Mouse (Mus musculus) liver, postnatal 0 days (tissue): ENCODE results near the gene Kcnc4. TPM values are rescaled to one million over a fixed set of nuclear protein-coding genes. Genes with fewer than 3 reads are reported as not detected.

Experiments
- ATAC-seq: fragments of 200-750 bp; cut with Nextera tagmentation; 2 replicates; pipeline ENCODE4 v1.8.0; 2017; ENCODE audit warnings: mild to moderate bottlenecking, moderate library complexity
- DNase-seq: peaks from one replicate; pipeline ENCODE4 v3.0.0-alpha.2; 2016
- H3K27ac ChIP-seq: fragments of 300-500 bp; sonication (generic); 2 replicates; pipeline ENCODE4 v1.5.1; 2014; ENCODE audit warnings: antibody characterized with exemption, moderate library complexity, mild to moderate bottlenecking, low read depth
- H3K27me3 ChIP-seq: fragments of 300-500 bp; sonication (generic); 2 replicates; pipeline ENCODE4 v1.6.1; 2014; ENCODE audit warnings: low read length, control low read depth, mixed read lengths; ENCODE audit not compliant: insufficient read depth
- H3K36me3 ChIP-seq: fragments of 300-500 bp; sonication (generic); replicated peaks from 2 replicates; pipeline ENCODE4 v1.6.1; 2014; ENCODE audit warnings: mild to moderate bottlenecking, control low read depth, low read length, moderate library complexity, mixed read lengths; ENCODE audit not compliant: insufficient read depth
- H3K4me1 ChIP-seq: fragments of 300-500 bp; sonication (generic); 2 replicates; pipeline ENCODE4 v1.6.1; 2014; ENCODE audit warnings: antibody characterized with exemption, mild to moderate bottlenecking, control low read depth; ENCODE audit not compliant: insufficient read depth
- H3K4me2 ChIP-seq: fragments of 300-500 bp; sonication (generic); 2 replicates; pipeline ENCODE4 v1.6.1; 2014; ENCODE audit warnings: low read depth, mild to moderate bottlenecking, low read length, moderate library complexity, mixed read lengths
- H3K4me3 ChIP-seq: fragments of 300-500 bp; sonication (generic); 2 replicates; pipeline ENCODE4 v1.5.1; 2014; ENCODE audit warnings: low read depth, low read length
- H3K9ac ChIP-seq: fragments of 300-500 bp; sonication (generic); replicated peaks from 2 replicates; pipeline ENCODE4 v1.6.1; 2014; ENCODE audit warnings: mild to moderate bottlenecking, moderate library complexity
- H3K9me3 ChIP-seq: fragments of 300-500 bp; sonication (generic); 2 replicates; pipeline ENCODE4 v1.6.1; 2016; ENCODE audit warnings: mild to moderate bottlenecking, control low read depth, low read length, mixed read lengths
- CTCF ChIP-seq: sonication (generic); IDR thresholded peaks from 2 replicates; pipeline ENCODE4 v1.5.1; 2016; ENCODE audit warnings: antibody characterized with exemption, low read depth
- EP300 ChIP-seq: IDR thresholded peaks from 2 replicates; pipeline ENCODE4 v1.6.1; 2016; ENCODE audit warnings: antibody characterized with exemption, low read depth, mild to moderate bottlenecking
- WGBS: fragments of 180-500 bp; shearing (Covaris S2); extraction: QIAGEN DNeasy Blood & Tissue Kit; methylation state at CpG from one replicate; pipeline ENCODE4 v1.1.7; 2014; ENCODE audit not compliant: insufficient replicate concordance; 5-methylcytosine and 5-hydroxymethylcytosine counted together
- polyA plus RNA-seq: library from polyadenylated mRNA; unstranded; fragments of >200 nt; fragmentation: Nextera tagmentation; extraction: Ambion mirVana; gene quantifications from 2 replicates; pipeline ENCODE4 v1.2.1, GENCODE M21; 2015

The Kcnc4 gene
- polyA plus RNA-seq, 1 experiment from 2014 or later = not detected

- H3K9me3 ChIP-seq = no peaks in the 10 kb centered on the region
- H3K36me3 ChIP-seq = no peaks in the 10 kb centered on the region
- H3K9ac ChIP-seq = no peak overlapping the region
- TF ChIP-seq EP300 (no peak), CTCF (no peak)
- no peaks in the 10 kb centered on the region; the same call in none of the 2 replicates for H3K27me3 ChIP-seq
- ATAC-seq = no peak
- H3K4me3 ChIP-seq = no peak overlapping the region
- no peak overlapping the region for H3K4me2 ChIP-seq
- H3K4me1 ChIP-seq = no peaks in the 10 kb centered on the region
- DNase-seq = no peak
- WGBS = 64% methylated on average over 5 of the region's 5 CpGs
- no peak overlapping the region for H3K27ac ChIP-seq
Observed at GRCm38 (mm10) chr3:107443866-107444265, 15.5 kb downstream of the Kcnc4 start.

- WGBS = 71% methylated on average over 11 of the region's 11 CpGs
- DNase-seq = no peak
- H3K4me2 ChIP-seq = no peak overlapping the region
Observed at GRCm38 (mm10) chr3:107442191-107442590, 17.2 kb downstream of the Kcnc4 start.

GRCm38 (mm10) chr3:107441306-107441705, 18.0 kb downstream of the Kcnc4 start:
- no peaks in the 10 kb centered on the region for H3K4me1 ChIP-seq
- no peaks in the 10 kb centered on the region for H3K9me3 ChIP-seq
- H3K4me2 ChIP-seq = no peak overlapping the region
- ATAC-seq (no peak), DNase-seq (no peak)
- WGBS = 81% methylated on average over 8 of the region's 8 CpGs
- H3K36me3 ChIP-seq = no peaks in the 10 kb centered on the region
- TF ChIP-seq CTCF (no peak), EP300 (no peak)
- H3K4me3 ChIP-seq = no peak overlapping the region
- H3K9ac ChIP-seq = no peak overlapping the region
- no peaks in the 10 kb centered on the region; the same call in none of the 2 replicates for H3K27me3 ChIP-seq
- no peak overlapping the region for H3K27ac ChIP-seq

More at GRCm38 (mm10) chr3:107442191-107442590, 17.2 kb downstream of the Kcnc4 start:
- Histone ChIP-seq H3K9ac (no peak overlapping the region), H3K4me3 (no peak overlapping the region), H3K36me3 (no peaks in the 10 kb centered on the region), H3K4me1 (no peaks in the 10 kb centered on the region), H3K9me3 (no peaks in the 10 kb centered on the region), H3K27ac (no peak overlapping the region), H3K27me3 (no peaks in the 10 kb centered on the region; the same call in none of the 2 replicates)
- ATAC-seq = no peak
- TF ChIP-seq EP300 = no peak

- Histone ChIP-seq H3K27ac (no peak overlapping the region), H3K9me3 (no peaks in the 10 kb centered on the region), H3K4me1 (no peaks in the 10 kb centered on the region), H3K27me3 (no peaks in the 10 kb centered on the region; the same call in none of the 2 replicates), H3K36me3 (no peaks in the 10 kb centered on the region), H3K4me3 (no peak overlapping the region), H3K4me2 (no peak overlapping the region), H3K9ac (no peak overlapping the region)
- no peak for ATAC-seq
- TF ChIP-seq CTCF (no peak), EP300 (no peak)
- no peak for DNase-seq
- 76% methylated on average over 11 of the region's 11 CpGs for WGBS
Observed at GRCm38 (mm10) chr3:107439280-107439679, 20.1 kb downstream of the Kcnc4 start.

GRCm38 (mm10) chr3:107437666-107438065, 21.7 kb downstream of the Kcnc4 start:
- ATAC-seq = no peak
- no peaks in the 10 kb centered on the region; the same call in none of the 2 replicates for H3K27me3 ChIP-seq
- H3K36me3 ChIP-seq = no peaks in the 10 kb centered on the region
- no peak overlapping the region for H3K4me3 ChIP-seq
- no peak overlapping the region for H3K27ac ChIP-seq
- H3K9me3 ChIP-seq = no peaks in the 10 kb centered on the region
- 78% methylated on average over 2 of the region's 2 CpGs for WGBS
- no peak overlapping the region for H3K4me2 ChIP-seq
- no peak for DNase-seq
- no peak overlapping the region for H3K9ac ChIP-seq
- no peaks in the 10 kb centered on the region for H3K4me1 ChIP-seq
- TF ChIP-seq CTCF = no peak
- TF ChIP-seq EP300 = no peak

- Histone ChIP-seq H3K36me3 (no peaks in the 10 kb centered on the region), H3K9ac (no peak overlapping the region), H3K9me3 (no peaks in the 10 kb centered on the region), H3K27ac (no peak overlapping the region), H3K27me3 (no peaks in the 10 kb centered on the region; the same call in 1 of the 2 replicates), H3K4me3 (no peak overlapping the region), H3K4me1 (no peaks in the 10 kb centered on the region), H3K4me2 (no peak overlapping the region)
- TF ChIP-seq CTCF (no peak), EP300 (no peak)
- DNase-seq = no peak
- WGBS = 53% methylated on average over 6 of the region's 6 CpGs
- no peak for ATAC-seq
Observed at GRCm38 (mm10) chr3:107436434-107436833, 22.9 kb downstream of the Kcnc4 start.

GRCm38 (mm10) chr3:107433614-107434013, 25.7 kb downstream of the Kcnc4 start:
- TF ChIP-seq EP300 (no peak), CTCF (no peak)
- Histone ChIP-seq H3K36me3 (no peaks in the 10 kb centered on the region), H3K9me3 (no peaks in the 10 kb centered on the region), H3K9ac (no peak overlapping the region), H3K27ac (no peak overlapping the region), H3K4me2 (no peak overlapping the region), H3K4me1 (no peaks in the 10 kb centered on the region), H3K4me3 (no peak overlapping the region), H3K27me3 (no peaks in the 10 kb centered on the region)
- 56% methylated on average over 9 of the region's 9 CpGs for WGBS
- no peak for ATAC-seq
- DNase-seq = no peak
